Mouse (Mus musculus): ENCODE data around the gene Atg4a. TPM values are rescaled to one million over a fixed set of nuclear protein-coding genes. Genes with fewer than 3 reads are reported as not detected.

Atg4a gene
- total RNA-seq, 2 experiments from 2014 or later = 8.5 to 13.1 TPM

DNA sequence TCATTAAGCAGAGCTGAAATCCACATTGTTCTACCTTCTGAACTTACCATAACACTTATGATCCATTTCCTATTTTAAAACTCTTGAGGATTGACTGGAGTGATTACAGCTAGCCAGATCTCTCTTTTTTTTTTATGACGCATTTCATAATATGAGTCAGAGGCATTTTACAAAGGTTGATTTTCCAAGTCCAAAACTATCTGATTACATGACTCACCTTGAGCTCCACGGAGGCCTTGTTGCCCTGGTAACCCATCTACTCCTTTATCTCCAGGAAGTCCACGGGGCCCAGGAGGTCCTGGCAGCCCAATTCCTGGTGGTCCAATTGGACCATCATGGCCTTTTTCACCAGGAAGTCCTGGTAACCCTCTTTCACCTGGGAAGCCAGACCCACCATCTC, 242.3 kb downstream of the Atg4a start:
- Histone ChIP-seq H3K27ac (no peak overlapping the region), H3K4me3 (no peak overlapping the region)
- no peak for DNase-seq (ENCODE audit: low spot score in 2 of 2)
- no peak for TF ChIP-seq CTCF (conservative IDR thresholded peaks at IDR 0.05)

- DNase-seq (ENCODE audit: low spot score in 2 of 2) = peak; percentile 31 to 60
- TF ChIP-seq CTCF (conservative IDR thresholded peaks at IDR 0.05) = peak; percentile 75
- no peak overlapping the region for H3K27ac ChIP-seq
- H3K4me3 ChIP-seq = no peak overlapping the region
Measured at GRCm38 (mm10) chrX:141212802-141213201, 256.1 kb downstream of the Atg4a start.

Other genes starting within 250 kb of the Atg4a start
- gene Tex13b, start 143.5 kb upstream of the Atg4a start, total RNA-seq (2021) = not detected
- gene Vsig1, start 49.3 kb upstream of the Atg4a start, total RNA-seq (2021) = not detected
- gene Psmd10, start 179 bp upstream of the Atg4a start, total RNA-seq (2021) = 10 to 100 TPM; 19.5 to 22.3 TPM

Measured in layer of hippocampus, adult 2 months (tissue).